ENCODE assay signal across 8 mouse cellular contexts in the genomic region with DNA sequence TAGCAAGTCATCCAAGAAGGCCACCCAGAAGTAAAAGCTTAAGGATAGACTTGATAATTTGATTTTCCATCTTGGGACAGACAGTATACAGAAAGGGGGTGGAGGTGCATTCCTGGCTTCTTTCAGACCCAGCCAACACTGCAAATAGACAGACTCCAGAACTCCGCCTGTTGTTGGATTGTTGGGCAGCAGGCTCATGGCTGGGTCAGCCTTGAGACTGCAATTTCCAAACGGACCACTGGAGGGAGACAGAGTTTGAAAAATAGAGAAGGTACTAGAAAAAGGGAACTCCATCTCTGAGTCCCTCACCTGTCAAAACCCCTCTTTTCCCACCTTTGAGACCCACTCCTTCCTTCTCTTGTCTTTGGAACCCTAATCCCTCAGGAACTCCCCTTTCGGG. TPM values are rescaled to one million over a fixed set of nuclear protein-coding genes. Genes with fewer than 3 reads are reported as not detected.
DNase-seq lines count a peak whose midpoint lies in the region; ATAC-seq lines count a peak whose summit lies in the region.

No protein-coding gene starts in this region.

- 29% methylated on average over 3 of the region's 3 CpGs for WGBS in neural tube, embryonic 15.5 days
- 33% methylated on average over 3 of the region's 3 CpGs for WGBS in liver, embryonic 11.5 days
- 20% methylated on average over 3 of the region's 3 CpGs for WGBS in neural tube, embryonic 14.5 days

- H3K4me2 ChIP-seq in neural tube, embryonic 15.5 days, result no peak overlapping the region
- no peak overlapping the region for H3K4me2 ChIP-seq in liver, embryonic 11.5 days
- H3K4me2 ChIP-seq in neural tube, embryonic 14.5 days (ENCODE audit: low read depth, low read length), result no peak overlapping the region

- H3K27ac ChIP-seq in neural tube, embryonic 15.5 days (replicated peaks), result no peak overlapping the region
- no peak overlapping the region for H3K27ac ChIP-seq in liver, embryonic 11.5 days (ENCODE audit: low read depth, low read length)
- no peak overlapping the region for H3K27ac ChIP-seq in neural tube, embryonic 14.5 days (ENCODE audit: low read depth, low read length)

- H3K9ac ChIP-seq in neural tube, embryonic 15.5 days (replicated peaks), result no peak overlapping the region
- H3K9ac ChIP-seq in liver, embryonic 11.5 days (ENCODE audit: low read depth, low read length), result no peak overlapping the region
- no peak overlapping the region for H3K9ac ChIP-seq in neural tube, embryonic 14.5 days (replicated peaks; ENCODE audit: low read depth, low read length)

- H3K9me3 ChIP-seq in neural tube, embryonic 15.5 days (replicated peaks), result no peaks in the 10 kb centered on the region
- H3K9me3 ChIP-seq in liver, embryonic 11.5 days (ENCODE audit: control insufficient read depth, low read length), result no peaks in the 10 kb centered on the region
- no peaks in the 10 kb centered on the region for H3K9me3 ChIP-seq in neural tube, embryonic 14.5 days (ENCODE audit: control insufficient read depth, low read length)

- H3K27me3 ChIP-seq in neural tube, embryonic 15.5 days (replicated peaks), result peaks cover 31% of the 10 kb centered on the region
- peaks cover 13% of the 10 kb centered on the region for H3K27me3 ChIP-seq in liver, embryonic 11.5 days (replicated peaks; ENCODE audit: control insufficient read depth, insufficient read depth, low read length)
- no peaks in the 10 kb centered on the region for H3K27me3 ChIP-seq in neural tube, embryonic 14.5 days (ENCODE audit: control insufficient read depth, insufficient read depth, low read length)

- no peak for ATAC-seq in neural tube, embryonic 15.5 days (ENCODE audit: low FRiP score)
- ATAC-seq in liver, embryonic 11.5 days (replicated peaks; ENCODE audit: low FRiP score), result no peak
- peak; percentile 47; the same call in 1 of the 2 replicates for ATAC-seq in neural tube, embryonic 14.5 days (ENCODE audit: low read depth)
- ATAC-seq in erythroblast, adult 5-6 weeks (replicated peaks; ENCODE audit: low FRiP score, poor library complexity, severe bottlenecking), result no peak; the same call in 1 of the 2 replicates

- no peak overlapping the region for H3K4me3 ChIP-seq in neural tube, embryonic 15.5 days (replicated peaks)
- no peak overlapping the region for H3K4me3 ChIP-seq in liver, embryonic 11.5 days (ENCODE audit: low read depth, low read length)
- H3K4me3 ChIP-seq in neural tube, embryonic 14.5 days (ENCODE audit: low read depth, low read length), result no peak overlapping the region

- DNase-seq in neural tube, embryonic 10.5 days (ENCODE audit: extremely low spot score, low spot score), result peak; percentile 68
- peak; percentile 46 for DNase-seq in T-cell, adult 2 months (ENCODE audit: low spot score)
- peak; percentile 53 to 78 for DNase-seq in cerebellum, postnatal 4 days (ENCODE audit: low spot score in 2 of 2)
- DNase-seq in heart, postnatal 36 days, result peak; percentile 72 to 78
- peak; percentile 52 for DNase-seq in liver, embryonic 11.5 days (ENCODE audit: low spot score)

- H3K36me3 ChIP-seq in neural tube, embryonic 15.5 days, result no peaks in the 10 kb centered on the region
- H3K36me3 ChIP-seq in liver, embryonic 11.5 days (ENCODE audit: control insufficient read depth, insufficient read depth, low read length), result no peaks in the 10 kb centered on the region
- no peaks in the 10 kb centered on the region for H3K36me3 ChIP-seq in neural tube, embryonic 14.5 days (ENCODE audit: control insufficient read depth, insufficient read depth, low read length)

- intact Hi-C loops in heart, postnatal 36 days (cut with DNase I), result loop anchor here (1.0 to 10.0 kb wide), 6 partner anchors 322 to 1352 kb away; partner anchors contain the start of gene Eda

- H3K4me1 ChIP-seq in neural tube, embryonic 15.5 days, result peaks cover 1% of the 10 kb centered on the region; the same call in 1 of the 2 replicates
- H3K4me1 ChIP-seq in liver, embryonic 11.5 days (replicated peaks; ENCODE audit: control insufficient read depth, insufficient read depth, low read length), result no peaks in the 10 kb centered on the region
- H3K4me1 ChIP-seq in neural tube, embryonic 14.5 days (ENCODE audit: control insufficient read depth, insufficient read depth, low read length), result no peaks in the 10 kb centered on the region

RNA-seq across cellular contexts. Expression of gene Efnb1, which starts 5.9 kb away (rescaled TPM):
- 19.3 and 19.4 TPM in 2 replicates for polyA plus RNA-seq in neural tube, embryonic 15.5 days (2015; fragmentation: Nextera tagmentation; extraction: Ambion mirVana)
- 10 to 100 TPM; 17.4 to 27.6 TPM for total RNA-seq in heart, postnatal 36 days (2021)
- polyA plus RNA-seq in liver, embryonic 11.5 days (2014; fragmentation: Nextera tagmentation; extraction: Ambion mirVana), result 15.9 and 17.9 TPM in 2 replicates
- polyA plus RNA-seq in neural tube, embryonic 14.5 days (2014; fragmentation: Nextera tagmentation; extraction: Ambion mirVana), result 10.1 and 21.5 TPM in 2 replicates
- total RNA-seq in erythroblast, adult 5-6 weeks (2015; ENCODE audit: low replicate concordance), result 0.21 TPM in 1 of 2 replicates, not detected in the other
- 0.28 TPM in 1 of 2 replicates, not detected in the other for total RNA-seq in erythroblast, adult 5-6 weeks (2017; ENCODE audit: low replicate concordance)
